8 mouse cellular contexts compared by ENCODE assay signal in genomic region chr4:41506906-41507305, GRCm38 (mm10). TPM values are rescaled to one million over a fixed set of nuclear protein-coding genes. Genes with fewer than 3 reads are reported as not detected.
DNase-seq lines count a peak whose midpoint lies in the region; ATAC-seq and TF ChIP-seq lines count a peak whose summit lies in the region.

No protein-coding gene starts in this region.

- peaks cover 17% of the 10 kb centered on the region; the same call in 1 of the 2 replicates for H3K4me1 ChIP-seq in hindbrain, postnatal 0 days (ENCODE audit: insufficient read depth, low read length)
- peaks cover 30% of the 10 kb centered on the region for H3K4me1 ChIP-seq in megakaryocyte, embryonic 14.5 days

- peak overlapping the region; percentile 70 for H3K27ac ChIP-seq in hindbrain, postnatal 0 days

- peak; percentile 35; the same call in 1 of the 2 replicates for TF ChIP-seq CTCF in hindbrain, postnatal 0 days (IDR thresholded peaks at IDR 0.05; ENCODE audit: low read depth)

- intact Hi-C loops in left cerebral cortex, postnatal 10 days (cut with DNase I) = loop anchor here (5.0 kb wide), 1 partner anchor 40 kb away; the partner anchor contains the start of gene Nudt2

- WGBS in hindbrain, postnatal 0 days = under 1% methylated on average over 29 of the region's 29 CpGs

- peak overlapping the region; percentile 90 for H3K4me2 ChIP-seq in hindbrain, postnatal 0 days (ENCODE audit: low read depth, low read length)

- H3K27me3 ChIP-seq in hindbrain, postnatal 0 days (ENCODE audit: insufficient read depth, low read length) = no peaks in the 10 kb centered on the region
- peaks cover 75% of the 10 kb centered on the region for H3K27me3 ChIP-seq in megakaryocyte, embryonic 14.5 days (replicated peaks)

- H3K9ac ChIP-seq in hindbrain, postnatal 0 days (replicated peaks; ENCODE audit: low read length) = peak overlapping the region; percentile 62

- H3K36me3 ChIP-seq in hindbrain, postnatal 0 days (ENCODE audit: insufficient read depth, low read length) = no peaks in the 10 kb centered on the region
- no peaks in the 10 kb centered on the region for H3K36me3 ChIP-seq in megakaryocyte, embryonic 14.5 days (replicated peaks; ENCODE audit: low read length)

- ATAC-seq in hindbrain, postnatal 0 days = peak; percentile 77

- H3K9me3 ChIP-seq in hindbrain, postnatal 0 days (ENCODE audit: low read length) = no peaks in the 10 kb centered on the region
- H3K9me3 ChIP-seq in megakaryocyte, embryonic 14.5 days = 0 out of 2 replicates have a peak, but pooled peaks cover 5% of the 10 kb centered on the region

- peak; percentile 94 for DNase-seq in adrenal gland, adult 2 months
- peak; percentile 89 for DNase-seq in embryo, embryonic 10 days (ENCODE audit: low spot score)
- peak; percentile 81 to 85 for DNase-seq in gastrocnemius, adult 8-10 months (ENCODE audit: low spot score in 2 of 2)
- peak; percentile 88 for DNase-seq in hindbrain, postnatal 0 days (ENCODE audit: low spot score)
- DNase-seq in left cerebral cortex, postnatal 10 days (ENCODE audit: extremely low spot score in 1 of 2, low spot score in 2 of 2) = peak; percentile 76 to 90
- DNase-seq in right cerebral cortex, postnatal 10 days (ENCODE audit: low spot score in 2 of 2) = peak; percentile 91
- DNase-seq in urinary bladder, postnatal 10 days (ENCODE audit: low spot score) = peak; percentile 44

- H3K4me3 ChIP-seq in hindbrain, postnatal 0 days (ENCODE audit: low read length) = peak overlapping the region; percentile 46
- peak overlapping the region; percentile 90 for H3K4me3 ChIP-seq in megakaryocyte, embryonic 14.5 days (replicated peaks)

RNA-seq across cellular contexts. Expression of gene AI464131, which starts 4.0 kb away (rescaled TPM):
- 10 to 100 TPM; 12.3 to 15.2 TPM for total RNA-seq in adrenal gland, adult 2 months (2021)
- 11.5 and 14.6 TPM in 2 replicates for polyA plus RNA-seq in adrenal gland, adult 2 months (2012; rRNA removed)
- 100 to 1,000 TPM in 1 of 4 experiments, 10 to 100 TPM in 3; 65.9 to 101 (median 86.2) TPM for total RNA-seq in gastrocnemius, adult 8-10 months (2022)
- 62.4 and 69.9 TPM in 2 replicates for total RNA-seq in hindbrain, postnatal 0 days (2014; rRNA removed)
- polyA plus RNA-seq in hindbrain, postnatal 0 days (2015; fragmentation: Nextera tagmentation; extraction: Ambion mirVana) = 22.0 and 22.9 TPM in 2 replicates
- total RNA-seq in left cerebral cortex, postnatal 10 days (2021) = 10 to 100 TPM; 33.6 to 37.4 TPM
- polyA plus RNA-seq in megakaryocyte, embryonic 14.5 days (2012; ENCODE audit: insufficient read depth, low replicate concordance) = 0.07 TPM in 1 of 2 replicates, not detected in the other

RNA-seq across cellular contexts. Expression of gene 1110017D15Rik, which starts 10.2 kb away (rescaled TPM):
- total RNA-seq in adrenal gland, adult 2 months (2021) = under 1 TPM in 1 of 2 experiments, not detected in 1; 0.55 TPM
- polyA plus RNA-seq in adrenal gland, adult 2 months (2012; rRNA removed) = 0.40 and 0.66 TPM in 2 replicates
- total RNA-seq in gastrocnemius, adult 8-10 months (2022) = not detected
- 2.3 and 9.9 TPM in 2 replicates for total RNA-seq in hindbrain, postnatal 0 days (2014; rRNA removed)
- 19.9 and 21.4 TPM in 2 replicates for polyA plus RNA-seq in hindbrain, postnatal 0 days (2015; fragmentation: Nextera tagmentation; extraction: Ambion mirVana)
- total RNA-seq in left cerebral cortex, postnatal 10 days (2021) = 10 to 100 TPM in 1 of 2 experiments, 1 to 10 TPM in 1; 8.3 to 11.4 TPM
- 0.29 TPM in 1 of 2 replicates, not detected in the other for polyA plus RNA-seq in megakaryocyte, embryonic 14.5 days (2012; ENCODE audit: insufficient read depth, low replicate concordance)

RNA-seq across cellular contexts. Expression of gene Nudt2, which starts 42.0 kb away (rescaled TPM):
- 10 to 100 TPM; 32.8 to 33.0 TPM for total RNA-seq in adrenal gland, adult 2 months (2021)
- polyA plus RNA-seq in adrenal gland, adult 2 months (2012; rRNA removed) = 4.9 and 5.6 TPM in 2 replicates
- 10 to 100 TPM; 23.9 to 32.6 (median 27.9) TPM for total RNA-seq in gastrocnemius, adult 8-10 months (2022)
- 29.2 and 40.7 TPM in 2 replicates for total RNA-seq in hindbrain, postnatal 0 days (2014; rRNA removed)
- 68.6 and 71.6 TPM in 2 replicates for polyA plus RNA-seq in hindbrain, postnatal 0 days (2015; fragmentation: Nextera tagmentation; extraction: Ambion mirVana)
- total RNA-seq in left cerebral cortex, postnatal 10 days (2021) = 10 to 100 TPM; 32.8 to 34.8 TPM
- polyA plus RNA-seq in megakaryocyte, embryonic 14.5 days (2012; ENCODE audit: insufficient read depth, low replicate concordance) = 3.0 and 13.7 TPM in 2 replicates

RNA-seq across cellular contexts. Expression of gene Kif24, which starts 42.2 kb away (rescaled TPM):
- 1 to 10 TPM in 1 of 2 experiments, under 1 TPM in 1; 0.83 to 1.4 TPM for total RNA-seq in adrenal gland, adult 2 months (2021)
- polyA plus RNA-seq in adrenal gland, adult 2 months (2012; rRNA removed) = 0.30 and 0.56 TPM in 2 replicates
- total RNA-seq in gastrocnemius, adult 8-10 months (2022) = under 1 TPM; 0.12 to 0.36 (median 0.15) TPM
- total RNA-seq in hindbrain, postnatal 0 days (2014; rRNA removed) = 4.2 and 4.8 TPM in 2 replicates
- 2.3 and 2.7 TPM in 2 replicates for polyA plus RNA-seq in hindbrain, postnatal 0 days (2015; fragmentation: Nextera tagmentation; extraction: Ambion mirVana)
- total RNA-seq in left cerebral cortex, postnatal 10 days (2021) = 1 to 10 TPM; 1.5 to 1.6 TPM
- polyA plus RNA-seq in megakaryocyte, embryonic 14.5 days (2012; ENCODE audit: insufficient read depth, low replicate concordance) = 1.2 and 1.9 TPM in 2 replicates

Comparison
In these comparisons a context has a peak if more than half of its experiments do, and no peak if none do; other contexts are left out.
1. Peak in every context shown above with its lines: DNase-seq, ATAC-seq, H3K4me3 ChIP-seq and H3K27ac ChIP-seq.
2. DNase-seq: peak in every context shown above with its lines; median percentile 94 in adrenal gland, adult 2 months; 91 in right cerebral cortex, postnatal 10 days; 89 in embryo, embryonic 10 days; 88 in hindbrain, postnatal 0 days; 83 in gastrocnemius, adult 8-10 months; 83 in left cerebral cortex, postnatal 10 days; 44 in urinary bladder, postnatal 10 days.